Mouse (Mus musculus) brain, embryonic 14.5 days (tissue): Measurements from ENCODE around the gene Csn1s2b.

Experiments
- CTCF ChIP-seq: fragments of 200-500 bp; IDR thresholded peaks from 2 replicates; pipeline ENCODE4 v1.5.1; 2012; ENCODE audit warnings: inconsistent platforms, mild to moderate bottlenecking, moderate library complexity, borderline replicate concordance; ENCODE audit not compliant: insufficient read depth, insufficient read length; ENCODE audit errors: extremely low read depth
- POLR2A ChIP-seq: fragments of 200-500 bp; IDR thresholded peaks from 2 replicates; pipeline ENCODE4 v1.6.1; 2012; ENCODE audit warnings: mild to moderate bottlenecking, inconsistent platforms, borderline replicate concordance; ENCODE audit not compliant: poor library complexity, insufficient read depth, insufficient read length, severe bottlenecking; ENCODE audit errors: extremely low read depth

DNA sequence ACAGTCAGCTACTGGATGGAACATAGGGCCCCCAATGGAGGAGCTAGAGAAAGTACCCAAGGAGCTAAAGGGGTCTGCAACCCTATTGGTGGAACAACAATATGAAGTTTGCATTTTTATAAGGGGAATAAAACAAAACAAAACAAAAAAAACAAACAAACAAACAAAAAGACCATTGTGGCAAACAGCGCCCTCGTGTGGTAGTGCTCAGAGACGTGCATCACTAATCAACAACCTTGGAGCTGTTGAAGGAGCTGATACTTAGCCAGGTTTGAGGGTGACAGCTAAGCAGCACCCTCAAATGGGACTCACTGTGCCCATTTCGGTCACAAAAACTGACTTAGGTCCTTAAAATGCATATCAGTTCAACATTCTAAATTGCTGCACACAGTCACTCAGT, 63.5 kb downstream of the Csn1s2b start:
- peak; percentile 45; the same call in 1 of the 2 replicates for TF ChIP-seq CTCF
- no peak for TF ChIP-seq POLR2A
